Mouse (Mus musculus) embryonic facial prominence, embryonic 11.5 days (tissue): ENCODE data around the gene P2ry2. TPM values are rescaled to one million over a fixed set of nuclear protein-coding genes. Genes with fewer than 3 reads are reported as not detected.

Experiments
- ATAC-seq: fragments of 200-750 bp; cut with Nextera tagmentation; replicated peaks from 2 replicates; pipeline ENCODE4 v1.8.0; 2017; ENCODE audit warnings: low read depth; ENCODE audit not compliant: insufficient number of reproducible peaks, low FRiP score, low TSS enrichment
- DNase-seq: peaks from one replicate; pipeline ENCODE4 v3.0.0-alpha.2; 2015; ENCODE audit warnings: low spot score
- H3K27ac ChIP-seq: fragments of 300-500 bp; sonication (generic); replicated peaks from 2 replicates; pipeline ENCODE4 v1.5.1; 2014; ENCODE audit warnings: mild to moderate bottlenecking, low read depth, low read length, control low read depth
- H3K27me3 ChIP-seq: fragments of 300-500 bp; sonication (generic); 2 replicates; pipeline ENCODE4 v1.6.1; 2014; ENCODE audit warnings: mild to moderate bottlenecking, low read length, moderate library complexity, mixed read lengths; ENCODE audit not compliant: control insufficient read depth, insufficient read depth
- H3K36me3 ChIP-seq: fragments of 300-500 bp; sonication (generic); replicated peaks from 2 replicates; pipeline ENCODE4 v1.6.1; 2014; ENCODE audit warnings: low read depth, mild to moderate bottlenecking, low read length, moderate library complexity, mixed read lengths; ENCODE audit not compliant: control insufficient read depth, insufficient read depth
- H3K4me1 ChIP-seq: fragments of 300-500 bp; sonication (generic); 2 replicates; pipeline ENCODE4 v1.6.1; 2014; ENCODE audit warnings: low read length, mixed read lengths; ENCODE audit not compliant: control insufficient read depth, insufficient read depth
- H3K4me2 ChIP-seq: fragments of 300-500 bp; sonication (generic); 2 replicates; pipeline ENCODE4 v1.6.1; 2014; ENCODE audit warnings: low read depth, mild to moderate bottlenecking, control low read depth, low read length, moderate library complexity
- H3K4me3 ChIP-seq: fragments of 300-500 bp; sonication (generic); 2 replicates; pipeline ENCODE4 v1.5.1; 2014; ENCODE audit warnings: low read depth, low read length, control low read depth
- H3K9ac ChIP-seq: fragments of 300-500 bp; sonication (generic); replicated peaks from 2 replicates; pipeline ENCODE4 v1.6.1; 2014; ENCODE audit warnings: mild to moderate bottlenecking, control low read depth, low read length
- H3K9me3 ChIP-seq: fragments of 300-500 bp; sonication (generic); replicated peaks from 2 replicates; pipeline ENCODE4 v1.6.1; 2016; ENCODE audit warnings: mild to moderate bottlenecking, low read length, inconsistent platforms, mixed read lengths; ENCODE audit not compliant: control insufficient read depth
- WGBS: fragments of 180-500 bp; shearing (Covaris S2); extraction: QIAGEN DNeasy Blood & Tissue Kit; methylation state at CpG from one replicate; pipeline ENCODE4 v1.1.7; 2014; 5-methylcytosine and 5-hydroxymethylcytosine counted together
- polyA plus RNA-seq: library from polyadenylated mRNA; unstranded; fragments of >200 nt; fragmentation: Nextera tagmentation; extraction: Ambion mirVana; gene quantifications from 2 replicates; pipeline ENCODE4 v1.2.1, GENCODE M21; 2014

The P2ry2 gene
- polyA plus RNA-seq, 1 experiment from 2014 or later = 0.46 TPM

- Histone ChIP-seq H3K4me3 (no peak overlapping the region), H3K9ac (no peak overlapping the region), H3K4me2 (no peak overlapping the region), H3K27me3 (no peaks in the 10 kb centered on the region), H3K27ac (no peak overlapping the region), H3K4me1 (no peaks in the 10 kb centered on the region), H3K9me3 (no peaks in the 10 kb centered on the region), H3K36me3 (no peaks in the 10 kb centered on the region)
- DNase-seq (no peak), ATAC-seq (no peak)
- 85% methylated on average over 3 of the region's 3 CpGs for WGBS
Observed at GRCm38 (mm10) chr7:100991972-100992371, 20.7 kb downstream of the P2ry2 start.

- ATAC-seq = no peak
Observed at GRCm38 (mm10) chr7:100990636-100991311, 21.9 kb downstream of the P2ry2 start.

GRCm38 (mm10) chr7:100988092-100988491 is 24.6 kb downstream of the P2ry2 start:
- H3K9ac ChIP-seq = no peak overlapping the region
- H3K9me3 ChIP-seq = no peaks in the 10 kb centered on the region
- H3K27ac ChIP-seq = no peak overlapping the region
- H3K4me3 ChIP-seq = no peak overlapping the region
- H3K27me3 ChIP-seq = no peaks in the 10 kb centered on the region
- H3K4me2 ChIP-seq = no peak overlapping the region
- peaks cover 5% of the 10 kb centered on the region for H3K4me1 ChIP-seq
- no peaks in the 10 kb centered on the region for H3K36me3 ChIP-seq
- peak; percentile 82 for DNase-seq
- no peak for ATAC-seq
- 14% methylated on average over 9 of the region's 9 CpGs for WGBS

More at GRCm38 (mm10) chr7:100990636-100991311, 21.9 kb downstream of the P2ry2 start:
- 47% methylated on average over 9 of the region's 9 CpGs for WGBS
- no peaks in the 10 kb centered on the region for H3K4me1 ChIP-seq
- no peaks in the 10 kb centered on the region for H3K36me3 ChIP-seq
- H3K4me2 ChIP-seq = no peak overlapping the region
- no peak overlapping the region for H3K4me3 ChIP-seq
- H3K9ac ChIP-seq = no peak overlapping the region
- no peaks in the 10 kb centered on the region for H3K27me3 ChIP-seq
- H3K9me3 ChIP-seq = no peaks in the 10 kb centered on the region
- H3K27ac ChIP-seq = no peak overlapping the region
- no peak for DNase-seq

GRCm38 (mm10) chr7:100984452-100985395 is 27.9 kb downstream of the P2ry2 start:
- Histone ChIP-seq H3K4me3 (no peak overlapping the region), H3K36me3 (no peaks in the 10 kb centered on the region), H3K27ac (no peak overlapping the region), H3K9ac (no peak overlapping the region), H3K9me3 (no peaks in the 10 kb centered on the region), H3K4me2 (peak overlapping the region; percentile 5), H3K4me1 (peaks cover 5% of the 10 kb centered on the region), H3K27me3 (no peaks in the 10 kb centered on the region)
- WGBS = 40% methylated on average over 21 of the region's 21 CpGs
- peak; percentile 40 for DNase-seq
- peak; percentile 56 for ATAC-seq

- H3K36me3 ChIP-seq = no peaks in the 10 kb centered on the region
- H3K27me3 ChIP-seq = peaks cover 12% of the 10 kb centered on the region
- no peak overlapping the region for H3K4me2 ChIP-seq
- DNase-seq (no peak), ATAC-seq (no peak)
- 48% methylated on average over 2 of the region's 2 CpGs for WGBS
- H3K27ac ChIP-seq = no peak overlapping the region
- H3K4me3 ChIP-seq = no peak overlapping the region
- no peak overlapping the region for H3K9ac ChIP-seq
- H3K9me3 ChIP-seq = no peaks in the 10 kb centered on the region
- H3K4me1 ChIP-seq = no peaks in the 10 kb centered on the region; the same call in 1 of the 2 replicates
Observed at GRCm38 (mm10) chr7:100979175-100979574, 33.5 kb downstream of the P2ry2 start.

- H3K27me3 ChIP-seq = peaks cover 22% of the 10 kb centered on the region
- 85% methylated on average over 5 of the region's 5 CpGs for WGBS
Observed at GRCm38 (mm10) chr7:100978171-100978570, 34.5 kb downstream of the P2ry2 start.

GRCm38 (mm10) chr7:100974135-100974903 is 38.3 kb downstream of the P2ry2 start, which contains the start of gene P2ry6:
TSS of gene P2ry6 (minus strand) at chr7:100974649.
- H3K4me3 ChIP-seq = peak within 1 kb of the TSS; percentile 29
- H3K4me1 ChIP-seq = no peaks in the 10 kb centered on the region; the same call in 1 of the 2 replicates
- WGBS = 3% methylated on average over 36 of the region's 36 CpGs
- H3K27me3 ChIP-seq = peaks cover 27% of the 10 kb centered on the region
- no peaks in the 10 kb centered on the region for H3K36me3 ChIP-seq
- H3K9ac ChIP-seq = peak within 1 kb of the TSS; percentile 41; the same call in 1 of the 2 replicates
- peak within 1 kb of the TSS; percentile 38 for H3K4me2 ChIP-seq
- no peak within 1 kb of the TSS for H3K27ac ChIP-seq
- DNase-seq (peak; percentile 29), ATAC-seq (peak; percentile 57; the same call in 1 of the 2 replicates)
- H3K9me3 ChIP-seq = no peaks in the 10 kb centered on the region

More at GRCm38 (mm10) chr7:100978171-100978570, 34.5 kb downstream of the P2ry2 start:
- Histone ChIP-seq H3K9ac (no peak overlapping the region), H3K4me2 (no peak overlapping the region), H3K4me3 (no peak overlapping the region), H3K36me3 (no peaks in the 10 kb centered on the region), H3K27ac (no peak overlapping the region), H3K4me1 (no peaks in the 10 kb centered on the region; the same call in 1 of the 2 replicates), H3K9me3 (no peaks in the 10 kb centered on the region)
- no peak for ATAC-seq
- DNase-seq = no peak
